Mouse (Mus musculus): ENCODE results near the gene Cntnap2.

- TF ChIP-seq E2F4 (IDR thresholded peaks at IDR 0.05; ENCODE audit: insufficient read depth) (no peak), POLR2A (IDR thresholded peaks at IDR 0.05; ENCODE audit: insufficient read length, low read depth) (no peak), CEBPB (IDR thresholded peaks at IDR 0.05; ENCODE audit: insufficient read depth, poor library complexity, severe bottlenecking) (no peak), MAX (IDR thresholded peaks at IDR 0.05; ENCODE audit: low read depth) (no peak), REST (IDR thresholded peaks at IDR 0.05; ENCODE audit: insufficient read depth, insufficient read length) (no peak), USF1 (IDR thresholded peaks at IDR 0.05; ENCODE audit: low read depth) (no peak), MYOD1 (IDR thresholded peaks at IDR 0.05; ENCODE audit: control insufficient read depth in 1 of 3, insufficient read length in 2 of 3, low read depth in 2 of 3) (no peak), POLR2AphosphoS2 (IDR thresholded peaks at IDR 0.05; ENCODE audit: insufficient read length, low read depth) (no peak), MYOG (IDR thresholded peaks at IDR 0.05; ENCODE audit: control insufficient read depth in 1 of 3, insufficient read depth in 1 of 3, insufficient read length in 2 of 3, low read depth in 2 of 3) (no peak), TCF3 (IDR thresholded peaks at IDR 0.05; ENCODE audit: insufficient read length, low read depth) (no peak), TCF12 (IDR thresholded peaks at IDR 0.05; ENCODE audit: insufficient read depth, poor library complexity, severe bottlenecking) (no peak), SRF (IDR thresholded peaks at IDR 0.05; ENCODE audit: control insufficient read depth, insufficient read length, low read depth) (no peak)
Measured at GRCm38 (mm10) chr6:47267236-47267635, 2208.1 kb downstream of the Cntnap2 start.
